Mouse (Mus musculus) activated CD4-positive, CD25-positive, alpha-beta regulatory T cell, adult 4 months (primary cell): Measurements from ENCODE around the gene Gm3854. TPM values are rescaled to one million over a fixed set of nuclear protein-coding genes. Genes with fewer than 3 reads are reported as not detected.
A peak's percentile ranks its signal among the peaks of the same experiment; 100 is the strongest.
"Not testable (repeated sequence)": the region's sequence is repeated elsewhere in the genome, so short reads cannot be mapped to it uniquely, and the experiment has no call there.

Source experiments
- ATAC-seq: one replicate; pipeline ENCODE4 v1.8.0; 2017
- polyA plus RNA-seq, 2 experiments: library from polyadenylated mRNA; unstranded; fragments of 100-300 nt; shearing (Covaris generic); gene quantifications; one replicate each; pipeline ENCODE4 v1.2.1; 2017

Gene Gm3854
- polyA plus RNA-seq: under 1 TPM; 0.24 to 0.31 TPM

DNA sequence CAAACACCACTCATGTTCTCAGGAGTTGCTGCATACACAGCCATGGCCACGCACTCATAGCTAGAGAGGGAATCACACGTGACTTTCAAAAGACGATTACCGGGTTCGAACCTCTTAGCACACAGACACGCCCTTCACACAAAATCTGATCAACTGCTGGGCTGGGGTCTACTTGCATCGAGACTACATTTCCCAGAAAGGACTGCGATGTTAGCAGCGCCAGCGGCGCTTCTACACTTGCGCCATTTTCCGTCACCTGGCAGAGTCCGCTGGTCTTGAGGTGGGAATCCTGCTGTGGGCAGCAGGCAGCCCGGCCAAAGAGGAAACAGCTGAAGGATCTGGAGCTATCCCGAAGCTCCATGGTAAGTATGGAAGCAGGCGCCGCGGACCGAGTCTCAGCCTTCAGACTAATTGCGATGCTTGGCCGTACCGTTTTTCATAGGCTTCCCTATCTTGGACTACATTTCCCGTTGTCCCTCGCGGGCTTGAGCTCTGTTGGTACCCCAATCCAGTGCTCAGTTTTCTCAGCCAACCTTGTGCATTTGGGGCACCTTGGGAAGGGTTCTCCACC, at the start of gene Gm3854:
Gene Gm3854 (plus strand): TSS at position 259 of the 571 bp plus-strand sequence.
- peak; percentile 49 for ATAC-seq

DNA sequence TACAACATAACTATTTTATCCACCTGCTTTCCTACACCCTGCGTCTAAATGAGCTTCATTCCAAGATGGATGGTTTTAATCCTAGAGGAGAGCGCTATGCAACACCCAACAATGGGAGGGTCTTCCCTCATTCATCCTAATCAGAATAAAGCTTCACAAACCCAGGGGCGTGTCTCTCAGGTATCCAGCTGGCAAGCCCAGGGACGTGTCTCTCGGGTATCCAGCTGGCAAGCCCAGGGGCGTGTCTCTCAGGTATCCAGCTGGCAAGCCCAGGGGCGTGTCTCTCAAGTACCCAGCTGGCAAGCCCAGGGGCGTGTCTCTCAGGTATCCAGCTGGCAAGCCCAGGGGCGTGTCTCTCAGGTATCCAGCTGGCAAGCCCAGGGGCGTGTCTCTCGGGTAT, 42.8 kb upstream of the Gm3854 start:
- ATAC-seq: not testable (repeated sequence)

GRCm38 (mm10) chr7:6330458-6331232, 12.9 kb upstream of the Gm3854 start:
- ATAC-seq: no peak

- peak; percentile 73 for ATAC-seq
These were observed 12.2 kb upstream of the Gm3854 start, which contains the start of gene Zfp583 for GRCm38 (mm10) chr7:6331233-6331956. TSS of gene Zfp583 (minus strand) at chr7:6331285.

- no peak for ATAC-seq
These were observed 3.7 kb upstream of the Gm3854 start for GRCm38 (mm10) chr7:6339865-6340264.

DNA sequence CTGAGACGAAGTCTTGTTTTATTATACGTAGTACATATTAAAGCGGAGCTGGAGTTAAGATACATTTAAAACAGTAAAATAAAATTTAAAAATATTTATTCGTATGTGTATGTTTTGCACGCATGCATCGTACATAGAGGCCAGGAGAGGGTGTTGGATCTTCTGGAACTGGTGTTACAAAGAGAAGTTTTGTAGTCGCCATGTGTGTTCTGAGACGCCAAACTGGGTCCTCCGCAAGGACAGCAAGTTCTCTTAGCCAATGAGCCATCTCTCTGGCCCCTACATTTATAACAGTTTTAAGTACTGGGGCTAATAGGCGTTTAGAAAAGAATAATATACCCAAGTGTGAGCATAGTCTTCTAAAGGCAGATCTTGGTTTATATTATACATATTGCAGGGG, 565 bp downstream of the Gm3854 start:
- no peak for ATAC-seq

GRCm38 (mm10) chr7:6358121-6358520, 14.6 kb downstream of the Gm3854 start:
- no peak for ATAC-seq

DNA sequence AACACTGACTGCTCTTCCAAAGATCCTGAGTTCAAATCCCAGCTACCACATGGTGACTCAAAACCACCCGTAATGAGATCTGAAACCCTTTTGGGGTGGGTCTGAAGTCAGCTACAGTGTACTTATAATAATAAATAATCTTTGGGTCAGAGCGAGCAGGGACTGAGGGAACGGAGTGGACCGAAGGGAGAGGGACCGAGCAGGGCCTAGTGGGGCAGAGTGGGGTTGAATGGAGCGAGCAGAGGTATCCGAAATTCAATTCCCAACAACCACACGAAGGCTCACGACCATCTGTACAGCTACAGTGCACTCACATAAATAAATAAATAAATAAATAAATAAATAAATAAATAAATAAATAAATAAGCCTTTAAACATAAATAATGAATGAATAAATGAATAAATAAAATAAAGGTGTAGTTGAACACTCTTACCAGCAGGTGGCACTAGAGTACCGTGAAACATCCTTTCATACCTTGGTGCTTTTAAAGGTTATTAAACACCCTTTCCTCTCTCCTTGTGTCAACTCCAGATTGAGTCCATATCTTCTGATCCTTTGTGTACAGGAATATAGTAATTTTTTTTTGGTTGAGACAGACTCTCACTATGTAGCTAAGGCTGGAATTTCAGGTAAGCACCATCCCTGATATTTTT, 15.5 kb downstream of the Gm3854 start:
- ATAC-seq: no peak

GRCm38 (mm10) chr7:6360477-6361060, 17.0 kb downstream of the Gm3854 start:
- no peak for ATAC-seq

- no peak for ATAC-seq
These were observed 18.2 kb downstream of the Gm3854 start for GRCm38 (mm10) chr7:6361756-6362155.

- ATAC-seq: peak; percentile 74
These were observed 18.9 kb downstream of the Gm3854 start for GRCm38 (mm10) chr7:6362268-6363046.

DNA sequence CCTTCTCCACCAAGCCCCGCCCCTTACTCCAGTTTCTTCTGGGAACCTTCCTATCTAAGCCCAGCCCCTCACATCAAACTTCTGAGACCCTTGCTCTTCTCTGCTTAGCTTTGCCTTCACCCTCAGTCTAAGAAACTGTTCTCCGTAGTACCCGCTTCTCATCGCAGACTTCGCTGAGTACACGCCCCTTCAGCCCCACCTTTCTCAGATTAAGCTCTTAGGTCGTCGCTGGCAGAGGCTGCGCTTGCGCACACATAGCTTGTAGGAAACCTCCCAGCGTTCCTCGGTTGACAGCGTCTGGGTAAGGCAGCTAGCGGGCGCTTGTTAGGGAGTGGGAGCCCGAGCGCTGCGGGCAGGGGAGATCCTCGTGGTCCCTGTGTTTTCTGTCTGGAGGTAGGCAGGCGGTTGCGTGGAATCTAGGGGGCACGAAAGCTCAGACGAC, 19.5 kb downstream of the Gm3854 start, which contains the start of gene Zfp78:
Gene Zfp78 (plus strand): TSS at position 234 of the 442 bp plus-strand sequence.
- peak; percentile 66 for ATAC-seq

DNA sequence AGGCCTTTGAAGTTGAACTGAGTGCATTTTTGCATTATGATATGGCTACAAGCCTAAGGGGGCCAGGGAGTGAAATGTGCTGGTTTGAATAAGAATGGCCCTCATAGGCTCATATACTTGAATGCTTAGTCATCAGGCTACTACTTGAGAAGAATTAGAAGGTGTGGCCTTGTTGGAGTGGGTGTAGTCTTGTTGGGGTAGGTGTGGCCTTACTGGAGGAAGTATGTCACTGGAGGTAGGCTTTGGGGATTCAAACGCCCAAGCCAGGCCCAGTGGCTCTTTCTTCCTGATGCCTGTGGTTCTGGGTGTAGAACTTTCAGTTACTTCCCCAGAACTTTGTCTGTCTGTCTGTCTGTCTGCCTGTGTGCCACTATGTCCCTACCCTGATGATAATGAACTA, 21.2 kb downstream of the Gm3854 start:
- no peak for ATAC-seq

GRCm38 (mm10) chr7:6367185-6367584, 23.6 kb downstream of the Gm3854 start:
- ATAC-seq: no peak

DNA sequence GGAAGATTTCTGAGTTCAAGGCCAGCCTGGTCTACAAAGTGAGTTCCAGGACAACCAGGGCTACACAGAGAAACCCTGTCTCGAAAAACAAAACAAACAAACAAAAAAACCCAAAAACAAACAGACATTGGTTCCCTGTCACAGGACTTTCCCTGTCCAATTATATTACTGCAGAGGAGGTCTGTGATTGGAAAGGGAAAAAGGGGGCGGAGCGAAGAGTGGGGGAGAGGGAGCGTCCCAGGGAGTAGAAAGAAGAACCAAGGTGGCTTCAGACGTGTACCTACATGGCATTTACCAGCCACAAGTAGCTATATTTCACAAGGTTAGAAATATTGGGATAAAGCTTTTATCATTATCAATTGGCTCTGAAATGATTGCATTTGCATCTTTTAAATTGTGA, 24.6 kb downstream of the Gm3854 start:
- not testable (repeated sequence) for ATAC-seq

DNA sequence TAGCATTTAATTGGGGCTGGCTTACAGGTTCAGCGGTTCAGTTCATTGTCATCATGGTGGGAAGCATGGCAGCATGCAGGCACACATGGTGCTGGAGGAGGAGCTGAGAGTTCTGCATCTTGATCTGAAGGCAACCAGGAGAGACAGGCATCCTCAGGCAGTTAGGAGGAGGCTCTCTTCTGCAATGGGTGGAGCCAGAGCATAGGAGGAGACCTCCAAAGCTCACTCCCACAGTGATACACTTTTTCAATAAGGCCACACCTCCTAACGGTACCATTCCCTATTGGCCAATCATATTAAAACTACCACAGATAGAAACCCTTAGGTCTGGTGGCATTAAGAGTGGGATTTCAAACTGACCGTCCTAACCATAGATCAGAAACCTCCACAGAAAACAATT, 25.9 kb downstream of the Gm3854 start:
- no peak for ATAC-seq

DNA sequence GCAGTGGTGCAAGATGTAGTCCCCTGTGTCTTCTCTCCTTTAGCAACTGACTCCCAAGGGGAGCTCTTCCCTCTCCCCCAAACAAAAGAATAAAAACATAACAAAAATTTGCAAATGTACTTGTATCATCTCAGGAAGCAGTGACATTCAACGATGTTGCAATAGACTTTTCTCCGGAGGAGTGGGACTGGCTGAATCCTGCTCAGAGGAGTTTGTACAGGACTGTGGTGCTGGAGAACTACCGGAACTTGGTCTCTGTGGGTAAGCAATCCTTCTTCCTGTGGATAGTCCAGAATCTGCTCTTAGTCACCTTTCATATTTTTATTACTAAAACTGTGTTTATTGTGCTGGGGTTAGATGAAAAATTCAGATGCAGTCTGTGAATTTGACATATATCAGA, 29.4 kb downstream of the Gm3854 start:
- no peak for ATAC-seq

DNA sequence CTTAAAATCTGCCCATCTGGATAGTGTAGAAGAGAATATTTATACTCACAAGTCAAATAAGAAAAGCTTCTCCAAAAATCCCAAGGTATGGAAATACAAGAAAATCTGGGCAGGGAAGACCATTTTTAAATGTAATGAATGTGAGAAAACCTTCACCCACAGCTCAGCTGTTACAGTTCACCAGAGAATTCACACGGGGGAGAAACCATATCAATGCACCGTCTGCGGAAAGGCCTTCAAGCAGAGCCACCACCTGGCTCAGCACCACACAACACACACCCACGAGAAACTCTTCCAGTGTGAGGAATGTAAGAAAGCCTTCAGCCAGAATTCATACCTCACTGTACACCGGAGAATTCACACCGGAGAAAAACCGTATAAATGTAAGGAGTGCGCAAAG, 34.9 kb downstream of the Gm3854 start:
- ATAC-seq: no peak

DNA sequence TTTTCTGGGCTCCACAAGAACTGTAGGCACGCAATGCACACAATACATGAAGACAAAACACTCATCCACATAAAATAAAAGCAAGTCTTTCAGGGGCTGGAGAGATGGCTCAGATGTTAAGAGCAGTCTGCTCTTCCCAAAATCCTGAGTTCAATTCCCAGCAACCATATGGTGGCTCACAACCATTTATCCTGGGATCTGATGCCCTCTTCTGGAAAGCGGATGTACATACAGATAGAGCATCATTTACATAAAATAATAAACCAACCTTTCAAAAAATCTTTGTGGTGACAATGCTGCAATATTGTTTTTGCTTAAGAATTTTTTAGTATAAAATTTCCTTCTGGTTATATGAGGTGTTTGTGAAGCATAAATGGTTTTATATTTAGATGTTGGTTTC, 37.9 kb downstream of the Gm3854 start:
- no peak for ATAC-seq

- peak; percentile 90 for ATAC-seq
These were observed 39.5 kb downstream of the Gm3854 start, which contains the start of gene Zfp28 for GRCm38 (mm10) chr7:6383044-6383455. TSS of gene Zfp28 (plus strand) at chr7:6383295.

DNA sequence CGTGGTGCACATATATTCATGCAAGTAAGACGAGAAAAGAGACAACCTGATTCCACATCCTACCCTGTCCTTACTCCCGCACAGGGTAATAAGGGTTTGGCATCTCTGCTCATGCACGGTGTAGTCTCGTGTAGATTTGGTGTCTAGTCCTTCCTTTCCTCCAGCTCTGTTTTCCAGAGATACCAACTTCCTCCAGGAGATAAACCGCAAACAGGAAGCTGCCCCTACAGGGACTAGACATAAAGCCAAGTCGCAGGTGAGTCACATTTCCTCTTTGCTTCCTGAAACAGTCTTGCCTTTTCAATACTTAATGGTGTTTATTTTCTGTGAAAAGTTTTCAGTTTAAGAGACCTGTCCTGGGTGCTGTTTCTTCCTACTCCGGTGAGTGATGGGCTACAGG, 40.5 kb downstream of the Gm3854 start:
- ATAC-seq: no peak

DNA sequence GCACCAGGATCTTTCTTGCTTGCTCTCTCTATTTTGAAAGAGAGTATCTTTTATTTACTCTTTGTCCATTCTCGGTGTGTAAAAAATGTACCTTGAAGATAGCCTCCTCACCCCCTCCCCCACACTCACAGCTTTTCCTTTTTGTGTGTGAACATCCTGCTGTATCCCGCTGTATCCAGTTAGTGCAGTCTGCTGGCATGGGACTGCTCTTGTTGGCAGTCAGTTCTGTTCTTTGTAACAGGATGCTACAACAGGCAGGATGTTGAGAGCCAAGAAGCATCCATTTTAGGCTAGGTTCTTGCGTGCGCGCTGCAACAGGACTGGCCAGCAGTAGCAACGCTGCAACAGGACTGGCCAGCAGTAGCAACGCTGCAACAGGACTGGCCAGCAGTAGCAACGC, 43.4 kb downstream of the Gm3854 start:
- ATAC-seq: no peak
